Mouse (Mus musculus): ENCODE results near the gene Rsph10b.
A peak's percentile ranks its signal among the peaks of the same experiment; 100 is the strongest.

GRCm38 (mm10) chr5:143917418-143917817 lies 15.4 kb upstream of the Rsph10b start:
- TF ChIP-seq CTCF (IDR thresholded peaks at IDR 0.05; ENCODE audit: borderline replicate concordance, insufficient read depth, low read depth, low read length) (peak; percentile 44; the same call in 1 of the 2 replicates), POLR2A (IDR thresholded peaks at IDR 0.05; ENCODE audit: borderline replicate concordance, insufficient read depth, low read length) (no peak)

All from cerebellum, adult 2 months (tissue).